Mouse (Mus musculus) heart, embryonic 15.5 days (tissue): ENCODE results near the gene Gm10770. TPM values are rescaled to one million over a fixed set of nuclear protein-coding genes. Genes with fewer than 3 reads are reported as not detected.
"Not testable (repeated sequence)": the region's sequence is repeated elsewhere in the genome, so short reads cannot be mapped to it uniquely, and the experiment has no call there.

ENCODE experiments used
- ATAC-seq: fragments of 200-750 bp; cut with Nextera tagmentation; replicated peaks from 2 replicates; pipeline ENCODE4 v1.8.0; 2017; ENCODE audit warnings: low read depth, moderate TSS enrichment; ENCODE audit not compliant: insufficient number of reproducible peaks, insufficient read depth, low FRiP score
- H3K27ac ChIP-seq: fragments of 300-500 bp; sonication (generic); 2 replicates; pipeline ENCODE4 v1.5.1; 2015; ENCODE audit warnings: mild to moderate bottlenecking, inconsistent platforms
- H3K27me3 ChIP-seq: fragments of 300-500 bp; sonication (generic); 2 replicates; pipeline ENCODE4 v1.6.1; 2015; ENCODE audit warnings: inconsistent platforms
- H3K36me3 ChIP-seq: fragments of 300-500 bp; sonication (generic); 2 replicates; pipeline ENCODE4 v1.6.1; 2015; ENCODE audit warnings: mild to moderate bottlenecking, inconsistent platforms
- H3K4me1 ChIP-seq: fragments of 300-500 bp; sonication (generic); replicated peaks from 2 replicates; pipeline ENCODE4 v1.6.1; 2015; ENCODE audit warnings: inconsistent platforms
- H3K4me2 ChIP-seq: fragments of 300-500 bp; sonication (generic); 2 replicates; pipeline ENCODE4 v1.6.1; 2015; ENCODE audit warnings: inconsistent platforms, mild to moderate bottlenecking, moderate library complexity
- H3K4me3 ChIP-seq: fragments of 300-500 bp; sonication (generic); 2 replicates; pipeline ENCODE4 v1.5.1; 2015; ENCODE audit warnings: mild to moderate bottlenecking, inconsistent platforms
- H3K9ac ChIP-seq: fragments of 300-500 bp; sonication (generic); 2 replicates; pipeline ENCODE4 v1.6.1; 2015; ENCODE audit warnings: mild to moderate bottlenecking, inconsistent platforms
- H3K9me3 ChIP-seq: fragments of 300-500 bp; sonication (generic); replicated peaks from 2 replicates; pipeline ENCODE4 v1.6.1; 2016; ENCODE audit warnings: inconsistent platforms
- WGBS: fragments of 180-500 bp; shearing (Covaris S2); methylation state at CpG from one replicate; pipeline ENCODE4 v1.1.7; 2015; ENCODE audit warnings: mixed read lengths; 5-methylcytosine and 5-hydroxymethylcytosine counted together
- polyA plus RNA-seq: library from polyadenylated mRNA; unstranded; fragments of >200 nt; fragmentation: Nextera tagmentation; extraction: Ambion mirVana; gene quantifications from 2 replicates; pipeline ENCODE4 v1.2.1, GENCODE M21; 2015

The Gm10770 gene
- not detected in 2 replicates for polyA plus RNA-seq

DNA sequence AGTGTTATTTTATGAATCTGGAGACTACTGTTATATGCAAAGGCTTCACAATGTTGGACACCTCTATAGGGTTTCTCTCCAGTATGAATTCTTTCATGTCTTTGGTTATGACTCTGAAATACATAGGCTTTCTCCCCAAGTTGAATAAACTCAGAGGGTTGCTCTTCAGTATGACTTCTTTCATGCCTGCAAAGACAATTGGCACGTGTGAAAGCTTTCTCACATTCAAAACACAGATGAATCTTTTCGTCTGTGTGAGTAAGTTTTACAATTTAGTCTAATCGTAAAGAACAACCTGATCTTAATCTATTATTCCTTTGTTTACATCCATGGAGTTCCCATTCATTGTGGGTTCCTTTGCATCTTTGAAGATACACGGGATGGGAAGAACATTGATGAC, at the start of gene Gm10770:
TSS of gene Gm10770 (minus strand) at position 101 of the 400 bp plus-strand sequence.
- H3K27me3 ChIP-seq, H3K36me3 ChIP-seq, H3K4me2 ChIP-seq, H3K9ac ChIP-seq, H3K4me1 ChIP-seq, ATAC-seq, H3K27ac ChIP-seq, H3K4me3 ChIP-seq, H3K9me3 ChIP-seq: not testable (repeated sequence)
- 67% methylated on average over 4 of the region's 4 CpGs for WGBS

DNA sequence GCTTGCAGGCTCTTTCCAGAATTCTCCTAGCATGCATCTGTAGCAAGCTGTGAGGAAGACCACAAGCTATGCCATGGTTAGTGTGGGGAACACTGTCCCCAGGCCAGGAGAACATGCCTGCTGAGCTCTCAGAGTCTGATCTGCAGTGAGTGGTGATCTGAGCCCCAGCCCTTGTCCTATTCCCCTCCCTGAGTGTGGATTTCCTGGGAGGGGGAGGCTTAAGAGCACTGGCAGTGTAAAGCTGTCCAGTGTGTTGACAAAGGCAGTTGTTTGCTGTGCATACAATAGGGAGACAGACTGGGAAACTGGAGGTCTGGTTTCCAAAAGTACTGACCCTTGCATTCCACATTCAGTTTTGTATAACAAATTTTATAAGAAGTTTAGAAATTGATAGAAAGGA, 43.8 kb upstream of the Gm10770 start:
- H3K9me3 ChIP-seq, H3K27ac ChIP-seq, H3K27me3 ChIP-seq, H3K9ac ChIP-seq, H3K4me2 ChIP-seq, H3K36me3 ChIP-seq, ATAC-seq, H3K4me3 ChIP-seq, H3K4me1 ChIP-seq: not testable (repeated sequence)

DNA sequence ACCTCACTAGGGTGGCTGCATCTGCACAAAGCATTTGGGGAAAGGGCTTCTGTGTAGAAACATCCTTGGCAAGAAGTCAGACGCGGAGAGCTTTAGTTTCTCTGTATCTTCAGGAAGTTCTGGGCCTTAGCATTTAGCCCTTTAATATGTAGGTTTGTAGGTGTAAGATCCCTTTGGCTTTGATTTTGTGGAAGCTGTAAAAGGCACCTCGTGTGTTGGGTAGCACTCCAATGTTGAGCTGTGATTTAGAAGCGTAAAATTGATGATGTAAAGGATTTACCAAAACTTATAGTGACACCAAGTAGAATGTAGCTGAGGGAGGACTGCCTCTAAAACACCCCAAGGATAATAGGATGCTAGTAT, 38.9 kb upstream of the Gm10770 start:
- not testable (repeated sequence) for ATAC-seq

DNA sequence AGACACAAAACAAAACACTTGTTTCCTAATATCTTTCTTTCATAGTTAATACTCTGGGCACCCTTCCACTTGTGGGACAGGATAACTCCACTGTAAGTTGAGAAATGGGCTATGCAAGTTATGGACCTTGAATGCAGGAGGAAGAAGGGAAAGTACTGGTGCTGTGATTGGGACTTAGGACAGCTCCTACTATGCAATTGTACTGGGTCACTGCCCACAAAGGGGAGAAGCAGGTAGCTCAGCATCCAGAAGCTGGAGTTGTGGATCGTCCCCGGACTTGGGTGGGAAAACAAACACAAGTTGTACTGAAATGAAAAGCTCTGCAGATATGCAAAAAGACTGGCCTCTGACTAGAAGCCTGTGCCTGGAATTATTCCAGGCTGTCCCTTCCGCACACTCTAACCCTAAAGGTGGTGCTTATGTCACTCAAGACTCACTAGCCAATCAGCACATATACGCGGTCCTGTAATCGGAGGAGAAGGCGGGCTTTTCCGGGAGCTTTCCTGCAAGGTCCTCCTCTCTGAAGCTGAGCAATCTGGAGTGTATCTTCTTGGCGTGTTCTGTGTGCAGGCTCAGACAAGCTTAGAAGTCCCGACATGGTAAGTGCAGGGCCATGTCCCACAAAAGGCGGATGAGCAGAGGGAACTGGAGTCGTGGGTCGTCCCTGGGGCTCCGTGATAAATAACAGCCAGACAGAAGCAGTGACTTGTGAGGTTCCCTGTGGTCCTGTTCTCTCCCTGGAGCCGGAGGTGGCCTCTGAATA, 38.3 kb upstream of the Gm10770 start, which contains the start of gene Zfp937:
TSS of gene Zfp937 (plus strand) at position 474 of the 763 bp plus-strand sequence.
- H3K9ac ChIP-seq = 0 out of 2 replicates have a peak within 1 kb of the TSS, but pooled peaks have one; percentile 40
- H3K27ac ChIP-seq = peak within 1 kb of the TSS; percentile 57
- H3K9me3 ChIP-seq, H3K27me3 ChIP-seq, H3K4me1 ChIP-seq, H3K36me3 ChIP-seq: not testable (repeated sequence)
- ATAC-seq = peak; percentile 100
- H3K4me2 ChIP-seq = peak within 1 kb of the TSS; percentile 60
- WGBS = 1% methylated on average over 15 of the region's 15 CpGs
- peak within 1 kb of the TSS; percentile 52 for H3K4me3 ChIP-seq

More for the DNA sequence above, 38.9 kb upstream of the Gm10770 start:
- not testable (repeated sequence) for H3K27me3 ChIP-seq, H3K36me3 ChIP-seq, H3K4me1 ChIP-seq, H3K9me3 ChIP-seq
- Histone ChIP-seq H3K4me2 (peak overlapping the region; percentile 60), H3K4me3 (peak overlapping the region; percentile 52), H3K27ac (peak overlapping the region; percentile 57), H3K9ac (0 out of 2 replicates have a peak overlapping the region, but pooled peaks have one; percentile 40)
- WGBS = 15% methylated on average over 4 of the region's 4 CpGs

DNA sequence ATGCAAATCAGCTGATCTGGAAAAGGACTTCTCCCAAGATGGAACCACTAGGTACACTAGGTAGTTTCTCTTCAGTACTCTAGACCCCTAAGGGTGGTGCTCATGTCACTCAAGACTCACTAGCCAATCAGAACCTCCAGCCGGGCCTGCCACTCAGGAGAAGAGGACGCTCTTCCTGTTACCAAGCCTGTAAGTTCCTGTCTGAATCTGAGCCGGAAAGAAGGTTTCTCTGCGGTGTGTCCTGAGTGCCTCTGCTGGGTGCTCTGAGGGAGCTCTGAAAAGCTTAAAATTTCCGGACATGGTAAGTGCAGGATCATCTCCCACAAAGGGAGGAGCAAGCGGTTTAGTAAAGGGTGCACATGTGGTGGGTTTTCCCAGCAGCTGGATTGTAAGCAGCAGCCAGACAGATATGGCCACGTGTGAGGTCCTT, 2.1 kb upstream of the Gm10770 start, which contains the start of gene Gm14139:
TSS of gene Gm14139 (plus strand) at position 186 of the 430 bp plus-strand sequence.
- not testable (repeated sequence) for H3K27me3 ChIP-seq, H3K9me3 ChIP-seq, H3K27ac ChIP-seq, H3K9ac ChIP-seq, ATAC-seq, H3K4me1 ChIP-seq, H3K4me2 ChIP-seq, H3K4me3 ChIP-seq, H3K36me3 ChIP-seq
- 69% methylated on average over 7 of the region's 7 CpGs for WGBS

DNA sequence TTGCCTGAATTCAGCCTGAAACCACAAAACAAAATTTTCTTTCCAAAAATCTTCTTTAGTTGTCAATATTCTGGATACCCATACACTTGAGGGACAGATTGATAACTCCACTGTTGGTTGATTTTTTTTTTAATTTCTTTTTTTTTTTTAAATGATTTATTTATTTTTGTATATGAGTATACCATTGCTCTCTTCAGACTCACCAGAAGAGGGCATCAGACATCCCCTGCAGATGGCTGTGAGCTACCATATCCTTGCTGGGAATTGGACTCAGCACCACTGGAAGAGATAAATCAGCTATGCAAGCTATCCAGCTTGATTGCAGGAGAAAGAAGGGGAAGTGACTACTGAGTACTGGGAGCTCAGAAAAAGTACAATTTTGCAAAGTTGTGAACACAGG, 1.6 kb upstream of the Gm10770 start:
- H3K4me1 ChIP-seq, H3K4me2 ChIP-seq, H3K9me3 ChIP-seq, H3K9ac ChIP-seq, H3K4me3 ChIP-seq, ATAC-seq, H3K36me3 ChIP-seq, H3K27ac ChIP-seq, H3K27me3 ChIP-seq: not testable (repeated sequence)

DNA sequence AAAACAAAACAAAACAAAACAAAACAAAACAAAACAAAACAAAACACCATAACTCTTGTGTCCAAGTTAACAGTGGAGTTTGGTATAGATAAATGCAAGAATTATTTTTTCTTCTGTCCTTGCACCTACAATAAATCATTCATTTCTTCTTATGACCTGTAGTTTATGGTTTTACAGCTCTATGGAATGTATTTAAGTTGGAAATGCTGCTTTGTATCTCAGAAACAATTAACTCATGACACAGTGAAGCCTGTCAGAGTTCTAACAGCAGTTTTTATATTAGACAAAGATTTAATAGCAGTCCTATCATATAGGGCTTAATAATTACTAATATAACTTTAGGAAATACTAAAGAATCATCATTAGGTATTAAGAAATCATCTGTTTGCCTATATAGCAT, 5.6 kb downstream of the Gm10770 start:
- no peak for ATAC-seq
- H3K27ac ChIP-seq = no peak overlapping the region
- H3K36me3 ChIP-seq = no peaks in the 10 kb centered on the region
- no peak overlapping the region for H3K4me2 ChIP-seq
- H3K4me1 ChIP-seq = no peaks in the 10 kb centered on the region
- H3K4me3 ChIP-seq = no peak overlapping the region
- no peaks in the 10 kb centered on the region for H3K27me3 ChIP-seq
- no peak overlapping the region for H3K9ac ChIP-seq
- H3K9me3 ChIP-seq = peaks cover 4% of the 10 kb centered on the region; the same call in 1 of the 2 replicates

DNA sequence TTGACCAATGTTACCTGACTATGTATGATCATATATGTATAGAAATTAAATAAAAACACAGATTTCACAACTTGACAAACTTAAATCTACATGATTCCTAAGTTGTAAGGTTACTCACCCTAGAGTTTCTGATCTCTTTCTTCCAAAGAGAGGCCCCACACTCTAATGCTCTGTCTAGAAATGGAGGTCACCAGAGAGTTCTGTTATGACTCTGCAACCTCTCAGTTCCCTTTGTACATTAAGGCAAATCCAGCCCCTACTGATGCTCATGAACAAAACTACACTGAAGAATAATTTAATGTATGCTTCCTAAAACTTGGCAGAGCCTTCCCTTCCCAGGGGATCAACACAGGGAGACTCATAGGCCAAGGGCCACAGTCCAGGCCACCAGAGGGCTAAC, 12.8 kb downstream of the Gm10770 start:
- Histone ChIP-seq H3K27me3 (no peaks in the 10 kb centered on the region), H3K4me1 (no peaks in the 10 kb centered on the region), H3K9me3 (no peaks in the 10 kb centered on the region), H3K36me3 (no peaks in the 10 kb centered on the region), H3K27ac (no peak overlapping the region), H3K4me2 (no peak overlapping the region), H3K9ac (no peak overlapping the region), H3K4me3 (no peak overlapping the region)
- ATAC-seq = no peak

DNA sequence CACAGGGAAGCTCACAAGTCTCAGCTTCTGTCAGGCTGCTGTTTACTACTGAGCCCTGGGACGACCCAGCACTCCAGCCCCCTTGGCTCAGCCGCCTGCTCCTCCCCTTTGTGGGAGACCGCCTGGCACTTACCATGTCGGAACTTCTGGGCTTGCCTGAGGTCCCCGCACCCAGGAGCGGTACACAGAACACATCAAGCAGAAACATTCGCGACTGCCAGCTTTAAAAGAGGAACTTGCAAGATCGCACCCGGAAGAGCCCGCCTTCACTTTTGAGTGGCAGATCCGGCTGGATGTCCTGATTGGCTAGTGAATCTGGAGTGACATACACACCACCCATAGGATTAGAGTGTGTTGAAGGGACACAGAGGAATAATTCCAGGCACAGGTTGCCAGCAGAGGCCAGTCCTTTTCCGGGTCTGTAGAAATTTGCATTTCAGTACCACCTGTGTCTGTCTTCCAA, 43.0 kb downstream of the Gm10770 start, which contains the start of gene Zfp120:
TSS of gene Zfp120 (minus strand) at position 274 of the 463 bp plus-strand sequence.
- Histone ChIP-seq H3K9ac (peak within 1 kb of the TSS; percentile 84), H3K4me2 (peak within 1 kb of the TSS; percentile 65), H3K36me3 (no peaks in the 10 kb centered on the region; the same call in 1 of the 2 replicates), H3K27ac (peak within 1 kb of the TSS; percentile 79), H3K27me3 (no peaks in the 10 kb centered on the region), H3K4me1 (peaks cover 7% of the 10 kb centered on the region; the same call in 1 of the 2 replicates), H3K4me3 (peak within 1 kb of the TSS; percentile 91), H3K9me3 (no peaks in the 10 kb centered on the region)
- WGBS = 0% methylated on average over 13 of the region's 13 CpGs
- peak; percentile 100 for ATAC-seq

DNA sequence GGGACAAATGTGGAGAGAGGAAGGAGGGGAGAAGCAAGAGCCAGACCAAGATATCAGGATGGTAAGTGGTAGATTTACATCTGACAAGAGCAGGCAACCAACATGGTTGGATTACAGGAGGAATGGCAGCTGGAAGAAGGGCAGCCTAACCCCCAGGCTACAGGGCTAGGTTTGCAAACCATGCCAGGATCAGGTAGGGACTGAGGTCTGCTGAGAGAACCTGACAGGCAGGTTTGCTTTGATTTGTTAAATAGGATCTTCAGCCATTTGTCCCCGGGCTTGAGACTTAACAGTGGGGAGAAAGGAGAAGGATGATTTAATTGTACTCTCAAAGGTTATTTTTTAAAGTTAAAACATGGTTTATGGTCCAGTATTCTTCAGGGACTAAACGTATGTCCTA, 46.7 kb downstream of the Gm10770 start:
- Histone ChIP-seq H3K9ac (no peak overlapping the region), H3K4me2 (no peak overlapping the region), H3K27ac (no peak overlapping the region), H3K9me3 (peaks cover 4% of the 10 kb centered on the region), H3K4me1 (peaks cover 7% of the 10 kb centered on the region; the same call in 1 of the 2 replicates), H3K36me3 (peaks cover 6% of the 10 kb centered on the region), H3K27me3 (no peaks in the 10 kb centered on the region), H3K4me3 (no peak overlapping the region)
- ATAC-seq = no peak
- 74% methylated on average over 2 of the region's 2 CpGs for WGBS

DNA sequence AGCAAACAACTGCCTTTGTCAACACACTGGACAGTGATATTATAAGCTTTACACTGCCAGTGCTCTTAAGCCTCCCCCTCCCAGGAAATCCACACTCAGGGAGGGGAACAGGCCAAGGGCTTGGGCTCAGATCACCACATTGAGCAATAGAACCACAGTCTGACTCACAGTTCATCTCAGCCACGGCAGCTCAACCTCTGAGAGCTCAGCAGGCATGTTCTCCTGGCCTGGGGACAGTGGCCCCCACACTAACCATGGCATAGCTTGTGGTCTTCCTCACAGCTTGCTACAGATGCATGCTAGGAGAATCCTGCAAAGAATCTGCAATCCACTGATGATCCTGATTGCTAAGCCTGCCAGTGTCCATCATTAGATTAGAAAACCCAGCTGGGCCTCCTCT, 47.5 kb downstream of the Gm10770 start:
- not testable (repeated sequence) for H3K4me2 ChIP-seq, ATAC-seq, H3K36me3 ChIP-seq, H3K27me3 ChIP-seq, H3K27ac ChIP-seq, H3K9me3 ChIP-seq, H3K4me1 ChIP-seq, H3K9ac ChIP-seq, H3K4me3 ChIP-seq
- WGBS = 77% methylated on average over 1 of the region's 1 CpGs
